Mouse (Mus musculus): ENCODE results near the gene Olfr1442. TPM values are rescaled to one million over a fixed set of nuclear protein-coding genes. Genes with fewer than 3 reads are reported as not detected.
"Not testable (repeated sequence)": the region's sequence is repeated elsewhere in the genome, so short reads cannot be mapped to it uniquely, and the experiment has no call there.

The Olfr1442 gene
- total RNA-seq (2015; ENCODE audit: low replicate concordance) (not detected in 2 replicates), total RNA-seq (2017; ENCODE audit: low replicate concordance) (0.23 TPM in 1 of 2 replicates, not detected in the other)

DNA sequence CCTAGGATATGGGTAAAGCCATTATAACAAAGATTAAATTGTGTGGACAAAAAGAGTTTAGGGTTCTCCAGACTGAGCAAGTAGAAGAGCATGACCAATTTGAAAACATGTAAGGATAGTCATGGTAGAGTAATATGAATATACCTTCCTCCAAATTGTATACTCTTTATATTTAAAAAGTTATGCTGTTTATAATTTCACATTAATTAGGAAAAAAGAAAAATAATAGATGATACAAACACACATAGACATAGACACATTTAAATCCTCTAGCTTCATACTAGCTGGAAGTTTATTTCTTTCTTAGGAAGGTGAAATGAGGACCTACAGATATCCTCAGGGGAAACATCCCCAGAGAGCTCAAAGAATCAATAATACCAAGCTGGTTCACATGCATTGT is at the start of gene Olfr1442:
Gene Olfr1442 (plus strand): TSS at position 301 of the 400 bp plus-strand sequence.
- no peak for ATAC-seq (replicated peaks; ENCODE audit: low FRiP score, poor library complexity, severe bottlenecking)

DNA sequence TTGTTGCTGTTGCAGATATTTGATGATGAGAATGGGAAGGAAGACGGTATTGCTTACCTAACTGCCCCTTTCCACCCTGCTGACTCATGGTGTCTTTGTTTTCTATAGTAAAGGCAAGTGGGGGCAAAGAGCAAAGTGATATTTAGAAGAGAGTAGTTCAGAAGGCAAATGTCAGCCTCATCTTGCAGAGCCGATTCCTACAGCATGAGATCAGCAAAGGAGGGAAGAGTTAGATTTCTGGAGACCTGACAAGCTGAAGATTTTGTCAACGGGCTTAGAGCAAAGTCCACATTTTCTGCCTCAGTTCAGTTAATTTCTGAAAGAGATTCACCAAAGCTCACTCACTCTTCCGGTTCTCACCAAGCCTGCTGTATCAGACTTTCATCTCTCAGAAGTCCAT is 37.1 kb upstream of the Olfr1442 start, which contains the start of gene Glyat:
Gene Glyat (plus strand): TSS at position 133 of the 400 bp plus-strand sequence.
- no peak for ATAC-seq (replicated peaks; ENCODE audit: low FRiP score, poor library complexity, severe bottlenecking)

DNA sequence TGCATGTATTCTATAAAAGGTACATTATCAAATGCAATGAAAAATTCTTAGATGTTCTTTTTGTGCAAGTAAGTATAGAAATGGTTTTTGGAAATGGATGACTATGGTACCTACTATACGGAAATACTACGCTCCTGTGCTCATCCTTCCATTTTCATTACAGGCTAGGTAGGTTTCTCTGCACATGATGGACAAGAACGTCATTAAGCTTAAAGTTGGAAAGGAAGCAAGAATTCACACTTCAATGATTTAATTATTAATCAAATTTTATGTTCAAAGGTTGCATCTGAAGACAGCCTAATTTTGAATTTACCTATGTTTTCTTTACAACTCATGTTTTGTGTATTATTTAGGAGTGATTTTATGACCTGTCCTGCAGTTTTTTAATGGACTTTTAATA is 36.0 kb upstream of the Olfr1442 start:
- no peak for ATAC-seq (replicated peaks; ENCODE audit: low FRiP score, poor library complexity, severe bottlenecking)

DNA sequence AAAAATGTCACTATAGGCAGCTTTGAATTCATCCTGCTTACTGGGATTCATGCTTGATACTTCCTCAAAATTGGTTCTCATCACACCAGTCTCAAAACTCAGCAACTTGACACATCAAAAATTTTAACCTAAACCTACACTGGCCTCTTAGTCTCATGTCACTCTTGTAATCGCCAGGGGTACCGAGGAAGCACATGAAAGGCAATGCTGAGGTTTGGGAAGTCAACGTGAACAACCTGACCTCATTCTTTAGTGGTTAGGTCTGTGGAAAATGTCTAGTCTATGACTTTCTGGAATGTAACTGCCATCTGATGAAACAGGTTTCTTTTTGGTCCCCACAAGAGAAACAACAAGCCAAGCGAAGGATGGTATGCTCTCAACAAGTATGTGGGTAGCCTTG is 35.3 kb upstream of the Olfr1442 start:
- no peak for ATAC-seq (replicated peaks; ENCODE audit: low FRiP score, poor library complexity, severe bottlenecking)

DNA sequence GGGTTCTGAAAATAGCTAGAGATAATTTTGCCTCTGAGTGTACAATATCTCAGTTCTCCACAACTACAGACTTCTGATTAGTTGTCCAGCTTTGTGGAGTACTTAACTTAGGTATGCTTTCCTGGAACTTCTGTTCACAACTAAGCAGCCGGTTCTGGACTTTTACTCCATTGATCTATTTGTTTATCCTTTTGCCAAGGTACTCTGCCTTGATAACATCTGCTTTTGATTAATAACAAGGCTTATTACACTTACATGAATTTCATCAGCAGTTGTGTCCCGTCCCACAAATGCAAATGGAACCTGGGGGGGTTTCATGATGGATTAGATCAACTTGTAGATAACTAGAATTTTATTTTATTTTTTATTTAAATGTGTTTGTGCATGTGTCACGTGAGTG is 33.4 kb upstream of the Olfr1442 start:
- no peak for ATAC-seq (replicated peaks; ENCODE audit: low FRiP score, poor library complexity, severe bottlenecking)

DNA sequence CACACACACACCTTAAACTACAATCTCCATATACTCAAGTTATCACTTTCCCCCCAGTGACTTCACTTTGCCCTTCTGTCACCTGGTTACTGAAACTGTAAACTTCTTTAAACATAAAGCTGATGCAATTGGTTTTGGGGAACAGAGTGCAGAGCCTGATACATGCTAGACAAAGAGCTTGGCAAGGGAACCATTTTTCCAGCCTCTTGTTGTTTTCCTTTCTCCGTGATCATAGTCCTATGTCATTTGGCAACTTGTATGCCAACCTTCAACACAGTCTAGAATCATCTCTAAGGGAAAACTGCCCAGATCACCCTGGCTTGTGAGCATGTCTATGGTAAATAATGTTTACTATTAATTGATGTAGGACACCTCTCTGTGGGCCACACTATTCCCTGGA is 32.2 kb upstream of the Olfr1442 start:
- ATAC-seq (replicated peaks; ENCODE audit: low FRiP score, poor library complexity, severe bottlenecking) = no peak

DNA sequence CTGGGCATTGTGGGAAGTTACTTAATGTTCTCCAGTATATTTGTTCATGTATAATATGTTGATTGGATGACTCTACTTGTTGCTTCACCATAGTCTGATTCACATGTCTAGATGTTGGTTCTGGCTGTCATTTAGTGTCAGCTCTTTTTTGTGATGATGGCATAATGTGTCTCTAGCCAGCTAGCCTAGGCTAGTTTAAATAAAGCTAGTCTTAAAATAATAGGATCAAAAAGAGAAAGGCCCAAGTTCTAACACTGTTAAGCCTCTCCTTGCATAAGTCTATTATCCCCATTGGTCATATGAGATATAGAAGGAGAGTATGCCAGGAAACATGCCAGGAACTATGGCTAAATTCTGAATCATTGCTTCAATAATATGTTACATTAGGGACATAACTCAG is 20.7 kb upstream of the Olfr1442 start:
- no peak for ATAC-seq (replicated peaks; ENCODE audit: low FRiP score, poor library complexity, severe bottlenecking)

DNA sequence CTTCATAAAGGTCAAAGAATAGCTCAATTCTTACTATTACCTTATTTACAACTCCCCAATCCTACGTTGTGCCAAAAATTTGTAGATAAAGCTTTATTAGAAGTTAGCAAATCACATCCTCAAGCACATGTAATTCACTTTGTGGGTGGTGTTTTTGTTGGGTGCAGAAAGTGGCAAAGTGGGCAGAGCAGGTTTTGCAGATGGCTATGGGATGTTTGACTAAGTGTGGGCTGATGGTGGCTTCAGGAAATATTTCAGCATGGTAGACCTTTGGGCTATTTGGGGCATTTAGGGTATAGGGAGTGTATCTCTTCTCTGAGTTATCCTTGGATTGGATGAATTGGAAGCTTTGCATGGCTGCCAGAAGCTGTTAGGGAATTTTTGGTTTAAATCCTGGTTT is 4.1 kb upstream of the Olfr1442 start:
- no peak for ATAC-seq (replicated peaks; ENCODE audit: low FRiP score, poor library complexity, severe bottlenecking)

DNA sequence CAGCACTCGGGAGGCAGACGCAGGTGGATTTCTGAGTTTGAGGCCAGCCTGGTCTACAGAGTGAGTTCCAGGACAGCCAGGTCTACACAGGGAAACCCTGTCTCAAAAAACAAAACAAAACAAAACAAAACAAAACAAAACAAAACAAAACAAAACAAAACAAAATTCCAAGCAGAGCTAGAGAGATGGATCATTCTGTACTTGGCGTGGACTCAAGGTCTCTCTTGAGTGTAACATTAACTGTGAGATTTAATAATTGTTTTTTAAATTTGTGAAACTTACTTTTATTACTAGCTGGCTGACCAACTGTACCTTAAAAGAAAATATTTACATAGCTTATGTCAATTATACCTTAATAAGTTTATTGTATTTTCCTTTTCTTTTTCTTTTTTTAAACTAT is 1.6 kb upstream of the Olfr1442 start:
- ATAC-seq (replicated peaks; ENCODE audit: low FRiP score, poor library complexity, severe bottlenecking) = not testable (repeated sequence)

DNA sequence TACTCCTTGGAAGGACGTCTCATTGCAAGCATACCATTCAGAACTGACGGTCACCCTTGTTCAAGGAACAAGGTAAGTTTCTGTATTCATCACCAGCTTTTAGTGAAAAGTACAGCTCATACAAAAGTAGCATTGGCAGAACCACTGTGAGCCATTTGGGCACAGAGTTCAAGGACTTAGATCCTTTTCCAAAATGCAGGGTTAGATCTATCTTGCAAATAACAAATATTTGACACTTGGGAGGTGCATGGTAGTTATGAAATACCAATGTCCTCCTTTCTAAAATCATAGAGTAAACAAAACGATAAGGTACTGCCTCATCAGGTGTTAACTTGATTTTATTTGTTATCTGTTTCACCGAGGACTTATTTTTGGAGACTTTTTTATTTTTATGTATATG is 812 bp downstream of the Olfr1442 start:
- no peak for ATAC-seq (replicated peaks; ENCODE audit: low FRiP score, poor library complexity, severe bottlenecking)

DNA sequence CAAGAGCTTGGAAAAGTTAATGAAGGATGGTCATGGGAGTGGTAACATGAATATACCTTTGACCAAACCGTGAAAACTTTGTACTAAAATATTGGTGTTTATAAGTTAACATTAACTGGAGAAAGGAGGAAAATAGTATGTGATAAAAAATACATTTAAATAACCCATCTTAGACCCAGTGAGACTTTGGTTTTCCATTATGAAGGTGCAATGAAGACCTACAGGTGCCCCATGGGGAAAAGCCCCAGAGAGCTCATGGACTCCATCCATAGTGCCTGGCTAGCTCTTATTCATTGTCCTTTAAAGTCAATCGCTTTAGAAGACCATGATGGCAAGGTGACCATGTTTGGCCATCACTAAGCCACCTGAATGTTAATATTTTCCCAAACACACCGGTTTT is 7.6 kb downstream of the Olfr1442 start, which contains the start of gene Olfr1443:
Gene Olfr1443 (plus strand): TSS at position 301 of the 400 bp plus-strand sequence.
- ATAC-seq (replicated peaks; ENCODE audit: low FRiP score, poor library complexity, severe bottlenecking) = no peak

DNA sequence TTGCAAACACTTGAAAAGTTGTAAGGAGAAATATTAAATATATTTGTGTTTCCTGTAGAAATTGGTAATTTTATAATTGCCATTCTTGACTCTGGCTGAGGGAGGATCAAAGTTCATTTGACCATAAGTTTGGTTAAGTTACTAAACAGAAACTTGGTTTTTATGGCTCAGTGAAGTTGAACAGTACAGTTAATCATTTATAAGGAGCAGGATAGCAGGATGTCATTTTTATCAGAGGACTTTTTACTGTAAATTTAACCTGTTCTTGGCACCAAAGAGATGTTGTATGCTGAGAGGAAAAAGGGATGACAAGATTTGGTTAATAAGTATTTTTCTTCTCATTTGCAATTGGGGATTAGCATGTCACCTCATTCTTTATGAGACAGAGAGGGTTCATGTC is 14.4 kb downstream of the Olfr1442 start:
- no peak for ATAC-seq (replicated peaks; ENCODE audit: low FRiP score, poor library complexity, severe bottlenecking)

DNA sequence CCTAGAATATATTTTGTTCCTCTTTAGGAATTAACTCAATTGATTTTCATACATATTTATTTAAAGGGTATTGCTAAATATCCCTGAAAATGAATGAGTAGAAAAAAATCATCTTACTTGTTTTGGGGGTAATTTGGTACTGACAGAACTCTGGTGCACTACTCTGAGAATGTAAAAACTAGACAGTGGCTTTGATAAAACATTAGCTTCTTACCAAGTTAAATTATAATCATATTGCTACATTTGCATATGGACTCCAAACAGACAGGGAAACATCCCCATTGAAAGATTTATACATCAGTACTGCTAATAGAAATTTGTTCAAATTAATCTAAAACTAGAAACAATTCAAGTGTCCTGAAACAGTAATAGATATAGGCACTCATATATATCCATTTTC is 15.0 kb downstream of the Olfr1442 start:
- ATAC-seq (replicated peaks; ENCODE audit: low FRiP score, poor library complexity, severe bottlenecking) = no peak

DNA sequence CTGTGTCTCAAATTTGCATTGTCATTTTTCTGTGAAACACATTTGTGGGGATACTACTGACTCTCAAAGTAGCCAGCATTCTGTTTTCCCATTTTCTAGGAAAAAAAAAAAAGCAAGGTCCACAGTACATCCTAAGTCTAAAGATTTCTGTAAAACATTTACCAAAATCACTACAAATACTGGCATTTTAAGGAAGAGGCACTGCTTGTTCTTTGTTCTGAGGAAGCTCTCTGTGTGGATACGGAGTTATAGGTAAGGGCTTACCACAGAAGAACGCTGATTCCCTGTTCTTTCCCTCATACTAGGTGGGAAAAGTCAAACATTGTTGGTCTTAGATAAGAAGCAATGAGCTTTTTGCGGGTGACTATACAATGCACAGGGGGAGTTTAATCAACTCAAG is 25.4 kb downstream of the Olfr1442 start, which contains the start of gene Keg1:
Gene Keg1 (plus strand): TSS at position 197 of the 400 bp plus-strand sequence.
- ATAC-seq (replicated peaks; ENCODE audit: low FRiP score, poor library complexity, severe bottlenecking) = no peak

DNA sequence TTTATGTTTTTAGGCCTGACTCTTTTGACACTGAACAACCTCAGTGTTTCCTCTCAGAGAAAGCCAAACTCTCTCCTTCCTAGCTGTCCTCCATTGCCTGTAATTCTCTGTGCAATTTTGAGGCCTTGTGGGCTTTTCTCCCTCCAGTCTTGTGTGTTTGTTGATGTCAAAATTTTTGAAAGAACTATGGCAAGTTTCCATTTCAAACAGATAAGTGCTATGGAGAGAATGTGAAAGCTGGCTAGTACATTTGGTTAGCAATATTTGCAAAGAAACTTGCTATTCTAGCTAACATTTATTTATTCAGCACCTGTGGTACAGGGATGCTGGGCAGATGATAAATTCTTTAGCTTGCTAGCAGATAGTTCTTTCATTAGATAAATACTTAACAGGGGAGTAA is 26.0 kb downstream of the Olfr1442 start:
- no peak for ATAC-seq (replicated peaks; ENCODE audit: low FRiP score, poor library complexity, severe bottlenecking)

DNA sequence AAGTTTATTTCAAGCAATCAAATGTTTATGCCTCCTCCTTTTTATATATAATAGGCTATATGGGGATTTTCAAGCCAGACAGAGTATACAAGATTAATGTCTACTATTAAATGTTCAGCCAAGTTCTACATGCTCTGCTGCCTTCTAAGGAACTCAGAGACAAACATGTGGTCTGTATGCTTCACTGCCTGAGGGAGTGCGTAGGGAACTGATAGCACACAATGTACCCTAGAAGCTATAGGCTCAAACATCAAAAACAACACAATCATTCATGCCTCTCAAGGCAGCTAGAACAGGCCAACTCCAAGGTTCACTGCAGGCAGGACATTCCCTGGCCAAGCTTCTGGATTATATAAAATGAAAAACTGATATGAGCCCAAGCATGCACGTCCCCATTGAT is 38.2 kb downstream of the Olfr1442 start:
- no peak for ATAC-seq (replicated peaks; ENCODE audit: low FRiP score, poor library complexity, severe bottlenecking)

DNA sequence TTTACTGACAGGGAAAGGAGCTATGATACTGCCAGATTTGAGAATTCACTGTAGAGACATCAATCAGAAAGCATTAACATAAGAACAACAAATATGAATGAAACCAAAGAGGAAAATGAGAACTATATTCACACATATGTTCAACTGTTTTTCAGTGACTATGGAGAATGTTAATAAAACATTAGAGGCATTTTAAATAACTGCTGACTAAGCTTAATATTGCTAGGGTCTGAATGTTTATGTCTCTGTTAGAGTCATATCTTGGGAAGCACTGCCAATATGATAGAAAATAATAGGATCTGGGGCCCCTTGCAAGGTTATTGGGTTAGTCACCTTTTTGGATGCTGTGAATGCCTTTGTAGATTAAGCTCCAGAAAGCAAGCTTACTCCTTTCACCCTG is 38.7 kb downstream of the Olfr1442 start:
- ATAC-seq (replicated peaks; ENCODE audit: low FRiP score, poor library complexity, severe bottlenecking) = no peak

DNA sequence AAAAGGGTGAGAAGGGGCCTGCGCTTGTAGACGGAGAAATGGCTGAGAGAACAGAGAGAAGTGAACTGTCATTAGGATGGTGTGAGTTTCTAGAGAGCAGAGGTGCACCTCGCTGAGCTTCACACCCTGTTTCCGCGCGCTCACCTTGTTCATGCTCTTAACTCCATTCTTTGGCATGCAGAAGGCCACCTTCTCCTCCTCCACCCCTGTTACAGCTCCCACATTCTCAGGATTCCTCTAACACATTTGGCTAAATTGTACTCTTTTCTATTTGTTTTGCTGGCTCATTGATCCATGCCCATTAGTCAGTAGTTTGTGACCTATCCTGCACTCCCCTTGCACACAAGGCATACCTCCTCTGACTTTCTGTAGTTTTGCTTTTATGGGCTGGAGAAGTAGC is 49.0 kb downstream of the Olfr1442 start:
- ATAC-seq (replicated peaks; ENCODE audit: low FRiP score, poor library complexity, severe bottlenecking) = no peak

DNA sequence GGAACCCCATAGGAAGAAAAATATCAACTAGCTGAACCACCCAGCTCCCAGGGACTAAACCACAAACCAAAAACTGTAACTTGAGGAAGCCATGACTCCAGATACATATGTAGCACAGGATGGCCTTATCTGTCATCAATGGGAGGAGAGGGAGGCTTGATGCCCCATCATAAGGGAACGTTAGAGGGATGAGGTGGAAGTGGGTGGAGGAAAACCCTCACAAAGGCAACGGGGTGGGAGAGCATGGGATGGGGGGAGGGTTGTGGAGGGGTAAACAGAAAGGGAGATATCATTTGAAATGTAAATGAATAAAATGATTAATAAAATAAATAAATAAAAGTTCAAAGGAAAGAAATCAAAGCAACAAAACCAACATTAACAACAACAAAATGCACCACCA is 50.2 kb downstream of the Olfr1442 start:
- no peak for ATAC-seq (replicated peaks; ENCODE audit: low FRiP score, poor library complexity, severe bottlenecking)

DNA sequence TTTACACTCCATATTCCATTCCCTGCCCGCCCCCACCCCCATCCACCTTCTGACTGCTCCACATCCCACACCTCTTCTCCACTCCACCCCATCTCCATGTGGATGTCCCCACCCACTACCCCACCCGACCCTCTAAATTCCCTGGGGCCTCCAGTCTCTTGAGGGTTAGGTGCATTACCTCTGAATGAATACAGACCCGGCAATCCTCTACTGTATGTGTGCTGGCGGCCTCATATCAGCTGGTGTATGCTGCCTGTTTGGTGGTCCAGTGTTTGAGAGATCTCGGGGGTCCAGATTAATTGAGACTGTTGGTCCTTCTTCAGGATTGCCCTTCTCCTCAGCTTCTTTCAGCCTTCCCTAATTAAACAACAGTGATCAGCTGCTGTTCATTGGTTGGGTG is 50.7 kb downstream of the Olfr1442 start:
- ATAC-seq (replicated peaks; ENCODE audit: low FRiP score, poor library complexity, severe bottlenecking) = not testable (repeated sequence)

DNA sequence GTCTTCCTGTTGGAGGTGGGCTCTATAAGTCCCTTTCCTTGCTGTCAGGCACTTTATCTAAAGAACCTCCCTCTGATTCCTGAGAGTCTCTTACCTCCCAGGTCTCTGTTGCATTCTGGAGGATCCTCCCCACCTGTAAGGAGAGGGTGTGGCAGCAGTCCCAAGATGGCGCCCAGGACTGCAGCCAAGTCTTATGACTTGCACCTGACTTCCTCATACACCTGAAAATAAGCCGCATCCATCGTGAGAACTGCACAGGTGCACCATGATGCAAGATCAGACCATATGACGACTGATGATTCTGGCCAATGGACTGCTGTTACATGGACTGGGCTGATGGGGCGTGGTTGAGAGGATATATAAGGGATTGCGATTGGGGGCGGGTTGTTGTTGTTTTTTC is 51.4 kb downstream of the Olfr1442 start:
- ATAC-seq (replicated peaks; ENCODE audit: low FRiP score, poor library complexity, severe bottlenecking) = not testable (repeated sequence)

DNA sequence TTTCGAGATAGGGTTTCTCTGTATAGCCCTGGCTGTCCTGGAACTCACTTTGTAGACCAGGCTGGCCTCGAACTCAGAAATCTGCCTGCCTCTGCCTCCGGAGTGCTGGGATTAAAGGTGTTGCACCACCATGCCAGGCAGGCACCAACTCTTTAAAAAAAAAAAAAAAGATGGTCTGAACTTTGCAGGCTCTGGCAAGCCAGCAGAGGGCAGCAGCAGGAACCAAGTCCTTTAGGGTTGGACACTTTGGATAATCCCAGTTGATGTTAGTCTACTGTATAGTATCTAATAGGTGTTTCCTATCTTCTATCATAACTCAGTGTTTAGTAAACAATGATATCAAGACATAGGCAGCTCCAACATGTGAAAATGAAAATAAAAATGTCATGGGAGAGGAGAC is 52.1 kb downstream of the Olfr1442 start:
- no peak for ATAC-seq (replicated peaks; ENCODE audit: low FRiP score, poor library complexity, severe bottlenecking)

Data from erythroid progenitor cell, adult 5-6 weeks (primary cell).